Mouse (Mus musculus) testis, postnatal 10 days (tissue): ENCODE measurements around the gene Cdhr2.
A peak's percentile ranks its signal among the peaks of the same experiment; 100 is the strongest.

ENCODE experiments used
- DNase-seq: peaks from one replicate; pipeline ENCODE4 v3.0.0; 2021; ENCODE audit warnings: low spot score

The Cdhr2 gene

DNA sequence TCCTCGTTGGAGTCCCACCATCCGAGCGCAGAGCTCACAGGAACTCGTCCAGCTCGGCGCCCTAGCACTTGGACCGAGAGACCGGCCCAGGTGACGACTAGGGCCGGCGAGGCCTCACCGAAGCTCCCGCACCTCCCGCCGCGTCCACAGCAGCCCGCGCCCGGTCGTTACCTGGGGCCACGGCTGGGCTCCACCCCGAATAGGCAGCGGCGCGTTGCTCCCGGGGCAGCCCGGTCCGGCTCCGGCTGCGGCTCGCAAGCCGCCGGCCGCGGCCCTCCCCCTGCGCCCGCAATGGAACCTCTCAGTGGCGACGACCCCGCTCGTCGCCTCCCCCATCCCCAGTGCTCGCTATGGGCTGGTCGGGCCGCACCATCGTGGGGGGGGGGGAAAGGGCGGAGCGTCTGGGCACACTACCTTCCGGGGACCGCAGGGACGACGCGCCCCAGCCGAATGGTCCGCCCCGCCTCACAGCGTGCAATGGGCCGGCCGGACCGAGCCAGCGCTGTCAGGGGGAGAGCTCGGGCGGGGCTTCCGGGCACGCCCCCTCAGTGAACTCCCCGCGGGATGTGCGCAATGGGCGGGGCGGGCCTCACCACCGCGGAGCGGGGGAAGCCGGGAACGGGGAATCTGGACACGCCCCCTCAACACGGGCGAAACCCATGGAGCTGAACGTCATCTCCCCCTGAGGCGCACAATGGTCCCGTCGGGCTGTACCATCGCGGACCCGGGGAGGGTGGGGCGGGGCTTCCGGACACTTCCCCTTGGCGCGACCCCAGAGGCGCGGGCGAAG is 7.5 kb upstream of the Cdhr2 start, which contains the start of gene Rnf44:
Gene Rnf44, minus strand, starts transcription at position 350 of the 790 bp plus-strand sequence.
- DNase-seq: peak; percentile 99

DNA sequence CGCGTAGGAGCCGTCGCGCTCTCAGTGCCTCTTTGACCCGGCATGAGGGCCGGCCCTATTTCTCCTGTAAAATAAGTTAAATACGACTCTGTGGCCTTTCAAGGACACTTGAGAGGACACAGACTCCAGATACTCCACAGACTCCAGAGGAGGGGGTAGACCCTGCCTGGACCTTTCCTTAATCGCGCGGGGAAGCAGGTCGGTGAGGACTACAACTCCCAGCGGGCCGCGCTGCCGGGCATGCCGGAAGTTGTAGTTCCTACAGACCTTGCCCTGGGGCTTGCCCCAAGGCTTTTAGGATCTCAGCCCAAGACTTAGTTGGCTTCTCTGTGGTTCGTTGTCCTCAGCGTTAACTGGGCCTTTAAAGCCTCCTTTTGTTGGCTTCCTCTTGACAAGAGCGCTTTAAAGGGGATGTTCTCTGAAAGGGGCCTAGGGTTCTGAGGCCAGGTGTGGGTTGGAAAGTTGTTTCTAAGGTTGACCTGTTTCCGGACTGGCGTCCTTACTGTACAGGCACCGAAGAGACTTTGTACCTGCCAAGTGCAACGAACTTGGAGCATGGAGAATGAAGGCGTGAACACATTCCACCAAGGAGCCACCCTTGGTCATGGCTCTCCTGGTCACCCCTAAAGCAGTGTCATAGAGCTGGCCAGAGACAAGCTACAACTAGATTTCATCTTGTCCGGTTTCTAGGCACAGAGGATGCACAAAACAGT is 6.8 kb upstream of the Cdhr2 start:
- DNase-seq: peak; percentile 89

DNA sequence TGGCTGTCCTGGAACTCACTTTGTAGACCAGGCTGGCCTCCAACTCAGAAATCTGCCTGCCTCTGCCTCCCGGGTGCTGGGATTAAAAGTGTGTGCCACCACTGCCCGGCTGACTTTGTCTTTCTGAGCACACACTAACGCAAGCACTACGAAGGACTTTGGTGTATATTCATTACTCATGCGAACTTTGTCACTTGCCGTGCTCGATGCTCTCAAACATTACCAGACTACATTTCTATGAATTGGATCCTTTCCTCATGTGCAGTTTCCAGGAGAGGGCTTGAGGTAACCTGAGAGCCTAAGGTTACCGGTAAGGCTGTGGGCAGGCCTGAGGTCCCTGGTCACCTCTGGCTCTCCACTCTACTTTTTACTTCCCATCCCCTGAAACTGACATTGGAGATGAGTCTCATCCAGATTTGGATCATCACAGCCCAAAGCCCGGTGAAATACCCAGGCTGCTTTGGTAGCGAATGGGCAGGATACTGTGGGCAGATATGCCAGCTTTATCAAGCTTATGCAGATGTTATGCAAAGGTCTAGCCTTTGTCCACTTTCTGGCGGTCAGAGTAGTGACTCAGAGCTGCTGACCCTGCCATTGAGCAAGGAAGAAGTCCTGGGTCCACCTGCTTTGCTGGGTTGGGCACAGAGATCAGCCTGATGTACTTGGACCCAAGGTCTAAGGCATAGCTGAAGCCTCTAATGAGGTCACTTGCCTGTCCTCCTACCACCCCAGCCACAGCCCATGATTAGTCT is 5.6 kb upstream of the Cdhr2 start:
- DNase-seq: no peak

DNA sequence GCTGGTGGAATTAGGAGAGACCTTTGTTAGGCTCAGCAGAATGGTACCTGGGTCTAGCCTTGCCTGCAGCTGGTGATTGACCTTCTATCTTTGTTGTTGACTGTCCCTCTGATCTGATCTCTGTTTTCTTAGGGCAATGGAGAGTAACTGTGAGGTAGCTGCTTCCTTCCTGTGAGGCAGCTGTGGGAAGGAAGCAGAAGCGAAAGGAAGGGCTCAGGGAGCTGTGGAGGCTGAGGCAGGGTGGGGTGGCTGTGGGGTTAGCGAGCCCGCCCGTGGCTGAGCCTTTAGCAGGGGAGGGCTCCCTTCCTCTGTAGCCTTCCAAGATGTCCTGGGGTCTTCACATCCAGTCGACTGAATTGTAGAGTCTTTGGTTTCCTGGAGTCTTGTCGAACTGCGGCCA is 1.2 kb downstream of the Cdhr2 start:
- DNase-seq: no peak

DNA sequence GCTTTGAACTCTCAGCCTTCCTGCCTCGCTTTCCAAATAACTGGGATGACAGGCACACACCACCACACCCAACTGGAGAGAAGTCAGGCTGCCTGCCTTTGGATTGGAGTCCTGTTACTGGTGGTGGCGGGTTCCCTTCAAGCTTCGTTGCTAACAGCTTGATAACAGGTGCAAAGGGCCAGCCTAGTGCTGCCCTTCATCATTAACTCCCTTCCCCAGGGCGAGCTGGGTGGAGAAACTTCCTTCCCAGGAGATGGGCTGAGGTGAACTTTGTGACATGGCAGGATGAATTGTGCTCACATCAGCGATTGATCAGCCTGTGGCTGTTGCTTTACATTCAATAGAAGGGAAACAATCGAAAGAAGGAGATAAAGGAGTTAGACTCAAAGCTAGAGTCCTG is 3.6 kb downstream of the Cdhr2 start:
- no peak for DNase-seq

DNA sequence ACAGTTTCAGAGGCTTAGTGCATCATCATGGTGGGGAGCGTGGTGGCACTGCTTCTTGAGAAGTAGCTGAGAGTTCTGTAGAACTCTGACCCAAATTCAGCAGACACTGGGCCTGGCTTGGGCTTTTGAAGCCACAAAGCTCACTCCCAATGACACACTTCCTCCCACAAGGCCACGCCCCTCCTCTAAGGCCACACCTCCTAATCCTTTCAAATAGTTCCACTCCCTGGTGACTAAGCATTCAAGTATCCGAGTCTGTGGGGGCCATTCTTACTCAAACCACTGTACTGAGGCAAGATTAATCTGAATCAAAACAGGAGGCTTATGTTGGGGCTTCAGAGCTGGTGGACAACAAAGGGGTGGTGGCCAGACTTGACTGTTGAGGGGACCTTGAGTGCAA is 9.6 kb downstream of the Cdhr2 start:
- no peak for DNase-seq

DNA sequence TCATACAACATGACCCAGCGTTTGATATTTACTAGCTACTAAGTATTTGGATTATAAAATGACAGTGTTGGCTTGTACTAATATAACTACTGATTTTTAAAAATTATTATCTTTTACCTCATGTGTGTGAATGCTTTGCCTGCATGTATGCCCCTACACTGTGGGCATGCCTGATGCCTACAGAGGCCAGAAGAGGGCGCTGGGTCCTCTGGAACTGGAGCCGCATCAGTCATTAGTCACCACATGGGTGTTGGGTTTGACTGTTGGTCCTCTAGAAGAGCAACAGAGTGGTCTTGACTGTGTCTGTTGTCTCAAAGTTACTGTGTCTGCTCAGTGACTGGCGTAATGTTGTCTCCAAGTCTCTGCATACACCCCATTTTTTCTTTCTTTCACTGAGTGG is 13.1 kb downstream of the Cdhr2 start:
- DNase-seq: no peak

DNA sequence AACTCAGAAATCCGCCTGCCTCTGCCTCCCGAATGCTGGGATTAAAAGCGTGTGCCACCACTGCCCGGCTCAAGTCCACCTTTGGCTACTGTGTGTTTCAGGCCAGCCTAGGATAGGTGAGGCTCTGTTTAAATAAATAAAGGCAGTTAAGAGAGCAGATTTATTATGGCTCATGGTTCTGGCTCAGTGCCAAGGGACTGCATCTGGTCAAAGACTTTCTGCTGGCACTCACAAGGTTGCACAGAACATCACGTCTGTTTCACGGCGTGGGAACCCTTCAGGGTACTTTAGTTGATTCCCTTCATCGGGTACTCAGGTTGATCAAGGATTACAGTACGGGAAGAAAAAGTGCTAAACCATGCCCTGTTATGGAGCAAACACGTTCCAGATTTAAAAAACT is 13.7 kb downstream of the Cdhr2 start:
- no peak for DNase-seq

DNA sequence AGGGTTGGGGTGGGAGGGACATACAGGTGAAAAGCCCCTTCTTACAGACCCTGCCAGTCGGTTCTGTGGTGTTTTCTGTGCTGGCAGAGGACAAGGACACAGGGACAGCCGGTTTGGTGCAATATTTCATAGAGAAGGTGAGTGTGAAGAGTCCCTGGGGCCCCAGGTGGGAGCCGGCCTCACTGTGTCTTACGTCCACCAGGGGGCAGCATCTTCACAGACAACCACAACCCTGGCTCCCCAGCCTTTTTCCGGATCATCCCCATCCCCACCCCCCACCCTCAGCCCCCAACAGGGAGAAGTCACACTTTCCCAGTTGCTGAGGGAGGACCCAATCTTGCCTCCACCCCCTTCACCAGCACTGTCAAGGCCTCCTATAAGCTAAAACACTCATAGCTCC is 15.7 kb downstream of the Cdhr2 start:
- DNase-seq: peak; percentile 72

DNA sequence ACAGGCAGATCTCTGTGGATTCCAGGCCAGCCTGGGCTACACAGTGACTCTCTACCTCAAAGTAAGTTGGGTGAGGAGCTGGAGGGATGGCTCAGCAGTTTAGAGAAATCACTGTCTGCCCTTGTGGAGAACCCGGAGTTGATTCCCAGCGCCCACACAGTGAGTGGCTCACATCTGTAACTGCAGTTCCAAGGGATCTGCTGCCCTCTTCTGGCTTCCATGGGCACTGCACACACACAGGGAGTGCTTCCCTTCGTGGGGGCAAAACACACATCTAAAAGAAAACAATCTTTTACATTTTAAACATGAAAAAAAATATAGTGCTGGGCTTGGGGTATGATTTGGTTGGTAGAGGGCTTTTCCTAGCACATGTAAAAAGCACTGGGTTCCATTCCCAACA is 21.9 kb downstream of the Cdhr2 start:
- DNase-seq: no peak

DNA sequence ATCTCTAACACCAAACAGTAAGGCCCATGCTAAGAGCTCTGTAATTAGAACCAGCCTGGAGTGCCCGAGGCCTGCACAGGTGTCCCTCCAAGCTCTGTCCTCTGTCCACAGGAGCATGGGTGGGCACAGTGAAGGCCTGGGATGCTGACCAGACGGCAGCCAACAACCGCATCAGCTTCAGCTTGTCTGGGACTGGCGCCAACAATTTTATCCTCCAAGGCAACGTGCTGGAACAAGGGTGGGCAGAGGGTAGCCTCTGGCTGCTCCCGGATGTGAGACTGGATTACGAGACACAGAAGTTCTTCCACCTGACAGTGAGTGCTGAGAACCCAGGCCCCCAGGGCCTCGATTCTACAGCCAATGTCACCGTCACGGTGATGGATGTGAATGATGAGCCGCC is 24.9 kb downstream of the Cdhr2 start:
- no peak for DNase-seq

DNA sequence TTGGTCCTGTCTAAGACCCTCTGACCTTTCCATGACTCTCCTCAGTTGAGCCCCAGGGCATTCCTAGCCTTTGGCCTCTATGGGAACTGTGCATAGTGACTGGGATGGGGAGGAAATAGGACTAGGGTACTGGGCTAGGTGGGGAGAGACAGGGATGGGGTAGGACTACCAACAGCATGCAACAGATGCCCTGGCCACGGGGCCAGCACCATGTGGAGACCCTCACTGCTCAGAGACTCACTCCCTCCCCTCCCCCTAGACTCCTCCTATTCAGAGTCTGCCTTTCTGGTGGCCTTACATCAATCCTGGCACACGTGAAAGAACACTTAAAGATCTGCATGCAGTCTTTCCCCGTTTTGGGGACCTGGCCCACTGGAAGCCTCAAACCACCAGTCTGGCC is 35.7 kb downstream of the Cdhr2 start:
- DNase-seq: no peak

DNA sequence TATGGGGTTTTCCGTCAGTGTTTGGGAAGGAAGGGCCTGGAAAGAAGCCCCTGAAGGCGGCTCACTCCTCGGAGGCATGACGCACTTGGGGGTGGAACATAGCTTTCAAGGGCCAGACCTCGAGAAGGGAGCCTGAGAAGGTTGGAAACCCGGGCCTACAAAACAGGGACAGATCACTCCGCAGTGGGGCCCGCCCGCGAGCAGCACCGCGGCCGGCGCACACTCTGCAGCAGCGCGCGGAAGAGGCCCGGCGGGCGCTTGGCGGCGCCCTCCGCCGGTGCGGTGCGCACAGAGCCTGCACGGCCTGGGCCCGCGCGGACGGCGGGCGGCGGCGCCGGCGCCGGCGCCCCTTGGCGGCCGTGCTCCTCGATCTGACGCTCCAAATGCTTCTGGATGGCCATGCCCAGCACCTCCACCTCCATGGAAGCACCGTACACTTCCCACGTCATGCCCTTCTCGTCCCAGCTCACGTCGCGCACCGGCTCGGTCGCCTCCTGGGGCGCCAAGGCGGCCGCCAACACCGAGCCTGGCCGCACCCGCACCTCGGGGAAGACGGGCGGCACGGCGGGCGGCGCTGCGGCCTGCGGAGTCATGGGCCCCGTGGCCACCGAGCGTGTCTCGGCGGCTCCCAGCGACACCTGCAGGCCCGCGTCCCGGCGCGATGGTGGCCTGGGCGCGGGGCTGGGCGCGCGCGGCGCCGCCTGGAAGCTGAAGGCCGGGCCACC is 36.4 kb downstream of the Cdhr2 start:
- DNase-seq: peak; percentile 52

DNA sequence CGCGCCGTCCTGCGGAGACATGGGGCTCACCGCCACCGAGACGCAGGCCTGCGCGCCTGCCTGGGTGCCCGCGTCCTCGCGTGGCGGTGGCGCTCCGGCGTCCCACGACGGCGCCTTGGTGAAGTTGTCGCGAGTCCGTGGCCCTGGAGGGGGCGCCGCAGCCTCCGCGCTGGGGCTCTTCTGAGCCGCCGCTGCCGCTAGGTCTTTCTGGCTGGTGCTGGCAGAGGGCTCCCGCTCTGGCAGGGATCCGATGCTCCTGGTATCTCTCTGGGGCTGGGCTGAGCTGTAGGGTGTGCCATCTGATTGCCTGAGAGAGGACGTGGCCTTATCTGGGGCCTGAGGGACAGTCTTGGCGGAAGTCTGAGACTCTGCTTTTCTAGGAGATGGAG is 36.9 kb downstream of the Cdhr2 start:
- no peak for DNase-seq

DNA sequence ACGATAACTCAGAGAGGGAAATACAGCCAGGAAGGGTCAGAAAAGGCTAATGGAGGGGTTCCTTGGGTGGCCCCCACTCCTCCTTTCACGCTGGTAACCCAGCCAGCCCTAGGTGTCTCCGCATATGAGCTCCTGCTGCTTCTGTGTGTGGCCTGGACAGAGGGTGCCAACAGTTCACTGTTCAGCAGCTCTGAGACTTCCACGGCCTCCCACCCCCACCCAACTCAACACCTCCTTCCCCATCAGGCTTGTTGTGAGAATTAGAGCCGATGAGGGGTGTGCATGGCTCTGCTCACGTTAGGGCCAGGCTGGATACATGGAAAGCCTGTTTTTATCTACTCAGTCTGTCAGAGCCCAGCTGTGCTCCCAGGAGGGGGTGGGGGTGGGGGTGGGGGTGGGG is 44.8 kb downstream of the Cdhr2 start:
- no peak for DNase-seq

DNA sequence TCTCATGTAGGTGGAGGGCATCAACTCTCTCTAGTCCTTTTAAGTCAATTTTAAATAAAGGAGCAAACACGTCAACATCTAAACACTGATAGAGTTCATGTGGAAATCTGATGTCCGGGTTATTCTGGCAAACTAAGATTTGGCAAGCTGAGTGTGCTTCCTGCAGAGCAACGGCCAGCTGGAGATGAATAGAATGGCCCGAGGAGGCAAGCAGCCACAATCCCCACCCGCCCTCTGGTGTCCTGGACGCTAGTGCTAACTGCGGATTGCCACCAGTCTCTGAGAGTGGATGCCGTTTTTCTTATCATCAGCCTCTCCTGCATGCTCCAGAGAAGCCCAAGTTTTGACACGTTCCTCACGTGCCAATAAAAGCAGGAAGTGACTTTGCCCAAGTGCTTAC is 45.6 kb downstream of the Cdhr2 start:
- no peak for DNase-seq

DNA sequence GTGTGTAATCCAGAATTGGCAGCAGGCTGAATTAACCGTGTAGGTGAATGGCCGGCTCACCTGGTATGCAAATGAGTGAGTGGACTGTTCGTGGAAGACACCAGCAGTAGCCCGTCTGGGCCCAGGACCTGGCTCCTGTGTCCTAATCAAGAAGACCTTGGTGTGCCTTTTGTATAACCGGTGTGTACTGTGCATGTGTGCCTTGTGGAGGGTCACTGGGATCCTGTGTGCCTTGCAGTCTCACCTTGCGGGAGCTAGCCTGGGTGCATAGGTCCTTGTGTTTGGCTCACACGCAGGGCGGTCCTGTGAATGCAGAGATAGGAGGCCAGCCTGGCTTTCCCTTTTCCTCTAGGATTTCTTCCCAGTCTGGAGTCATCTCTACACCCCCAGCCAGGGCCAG is 46.9 kb downstream of the Cdhr2 start:
- DNase-seq: no peak

DNA sequence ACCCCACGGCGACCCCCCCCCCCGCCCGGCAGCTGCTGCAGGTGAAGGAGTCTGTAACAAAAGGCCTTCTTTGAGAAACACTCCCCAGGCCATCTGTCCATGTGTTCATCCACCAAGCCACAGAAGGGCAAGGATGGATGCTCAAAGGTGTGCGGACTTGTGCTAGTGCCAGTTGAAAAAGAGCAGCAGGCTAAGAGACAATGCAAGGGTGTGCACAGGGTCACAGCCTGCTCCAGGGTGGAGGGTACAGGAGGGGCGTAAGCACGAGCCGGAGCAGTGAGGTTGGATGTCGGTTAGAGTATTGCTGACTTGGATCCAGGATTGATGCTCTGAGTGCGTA is 47.4 kb downstream of the Cdhr2 start:
- DNase-seq: no peak

DNA sequence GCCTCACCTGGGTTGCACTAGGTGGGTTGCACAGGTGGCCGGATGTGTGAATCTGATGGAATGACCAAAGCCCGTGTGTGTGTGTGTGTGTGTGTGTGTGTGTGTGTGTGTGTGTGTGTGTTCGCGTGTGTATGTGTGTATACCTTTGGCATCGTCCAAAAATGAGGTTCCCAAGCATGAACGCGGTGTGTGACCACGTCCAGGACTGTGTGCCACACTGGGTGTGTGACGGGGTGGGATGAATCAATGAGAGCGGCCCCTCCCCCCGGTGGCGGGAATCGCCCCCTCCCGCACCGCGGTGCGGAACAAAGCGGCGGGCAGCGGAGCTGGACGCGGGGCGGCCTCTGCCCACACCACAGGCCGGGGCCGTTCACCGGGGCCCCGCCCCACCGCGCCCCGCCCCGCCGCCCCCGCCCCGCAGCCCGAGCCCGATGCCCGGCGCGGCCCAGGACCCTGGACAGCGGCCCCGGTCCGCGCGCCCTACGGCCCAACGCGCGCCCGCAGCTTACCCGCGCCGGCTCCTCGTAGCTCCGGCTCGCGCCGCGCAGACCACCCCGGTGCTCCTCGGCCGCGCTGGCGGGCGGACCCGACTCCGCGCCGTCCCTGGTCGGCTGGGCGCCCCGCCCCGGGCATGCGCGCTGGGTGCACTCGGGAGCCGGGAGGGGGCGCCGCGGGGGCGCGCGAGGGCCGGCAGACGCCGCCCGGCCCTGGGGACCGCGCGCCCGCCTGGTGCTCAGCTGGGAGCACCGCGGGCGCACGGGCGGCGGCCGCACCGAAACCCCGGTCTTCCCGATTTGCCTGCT is 48.0 kb downstream of the Cdhr2 start:
- peak; percentile 68 for DNase-seq

DNA sequence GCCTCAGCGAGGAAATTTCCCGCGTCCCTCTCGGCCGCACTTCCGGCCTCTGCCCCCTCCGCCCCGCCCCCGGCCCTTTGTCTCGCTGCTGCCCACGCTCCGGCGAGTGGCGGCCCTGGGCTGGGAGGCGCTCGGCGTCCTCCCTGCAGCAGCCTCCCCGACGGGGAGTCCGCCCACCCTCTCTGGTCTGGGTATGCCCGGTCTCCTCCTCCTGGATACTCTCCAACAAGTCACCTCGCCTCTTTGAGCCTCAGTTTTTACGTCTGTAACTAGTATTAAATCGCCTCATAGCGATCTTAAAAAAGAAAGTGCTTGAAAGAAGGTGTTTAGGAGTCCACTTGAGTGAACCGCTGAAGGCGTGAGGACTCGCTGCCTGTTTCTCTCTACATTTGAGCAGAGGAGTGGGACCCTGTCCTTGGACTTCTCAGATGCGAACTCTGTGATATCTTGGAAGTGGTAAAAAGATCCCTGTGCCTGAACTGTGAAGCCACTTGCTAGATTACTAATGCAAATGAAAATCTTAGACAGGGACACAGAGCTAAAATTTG is 48.7 kb downstream of the Cdhr2 start, which contains the start of gene Gprin1:
Gene Gprin1, minus strand, starts transcription at position 11 of the 548 bp plus-strand sequence.
- no peak for DNase-seq

DNA sequence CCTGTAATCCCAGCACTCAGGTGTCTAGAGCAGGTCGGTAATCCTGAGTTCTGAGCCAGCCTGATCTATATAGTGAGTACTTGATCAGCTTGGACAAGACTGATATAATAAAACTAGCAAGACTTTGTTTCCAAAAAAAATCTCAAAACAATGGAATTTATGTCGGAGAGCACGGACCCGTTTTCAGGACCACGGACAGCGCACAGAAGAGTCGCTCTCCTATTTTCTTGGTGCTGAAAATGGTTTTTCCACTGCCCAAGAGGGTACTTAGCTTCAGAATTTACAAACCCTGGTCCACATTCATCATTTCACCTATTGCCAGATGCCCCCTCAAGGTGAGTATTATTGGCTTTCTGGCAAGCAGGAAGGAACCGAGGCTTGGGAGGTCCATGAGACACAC is 49.4 kb downstream of the Cdhr2 start:
- peak; percentile 78 for DNase-seq
